Mouse (Mus musculus) CH12.LX (cell line): ENCODE results near the gene Fam13a. TPM values are rescaled to one million over a fixed set of nuclear protein-coding genes. Genes with fewer than 3 reads are reported as not detected.

ENCODE experiments used
- DNase-seq: peaks from one replicate; pipeline ENCODE4 v3.0.0-alpha.2; 2013; ENCODE audit errors: extremely low read depth
- H3K27ac ChIP-seq: 2 replicates; pipeline ENCODE4 v1.5.1; 2012; ENCODE audit warnings: low read depth, mild to moderate bottlenecking, control low read depth, moderate library complexity; ENCODE audit not compliant: insufficient read depth
- H3K27me3 ChIP-seq: replicated peaks from 2 replicates; pipeline ENCODE3; 2012; ENCODE audit warnings: inconsistent platforms
- H3K36me3 ChIP-seq, 2 experiments: replicated peaks in 1 of 2; 2 replicates each; pipeline versions ENCODE3 to v1.6.1; 2012; ENCODE audit warnings: inconsistent platforms in 1 of 2, low read length in 1 of 2, mild to moderate bottlenecking in 1 of 2, mixed read lengths in 1 of 2, moderate library complexity in 1 of 2; ENCODE audit not compliant: control insufficient read depth in 1 of 2, insufficient read depth in 1 of 2
- H3K4me1 ChIP-seq, 2 experiments: 2 replicates each; pipeline ENCODE4 v1.6.1; 2012; ENCODE audit warnings: inconsistent platforms in 1 of 2, moderate library complexity in 1 of 2; ENCODE audit not compliant: insufficient read depth in 2 of 2, control insufficient read depth in 1 of 2
- H3K4me2 ChIP-seq: 2 replicates; pipeline ENCODE4 v1.6.1; 2012; ENCODE audit warnings: low read depth, mild to moderate bottlenecking, control low read depth; ENCODE audit not compliant: poor library complexity, insufficient read depth, severe bottlenecking
- H3K4me3 ChIP-seq, 3 experiments: fragments of 150-350 bp in 1 of 3; sonication (generic) in 1 of 3; replicated peaks in 1 of 3; 2 replicates each; pipeline versions ENCODE3 to v1.5.1; 2011 to 2012; ENCODE audit warnings: low read depth in 2 of 3, low read length in 2 of 3, mild to moderate bottlenecking in 2 of 3, moderate library complexity in 2 of 3, control low read depth in 1 of 3, improper control_type of control experiment in 1 of 3, inconsistent platforms in 1 of 3, mixed read lengths in 1 of 3; ENCODE audit not compliant: poor library complexity in 1 of 3
- H3K79me2 ChIP-seq: replicated peaks from 2 replicates; pipeline ENCODE4 v1.6.1; 2012; ENCODE audit warnings: mild to moderate bottlenecking, moderate library complexity; ENCODE audit not compliant: control insufficient read depth, poor library complexity, insufficient read depth, severe bottlenecking; ENCODE audit errors: extremely low read depth
- H3K9ac ChIP-seq: 2 replicates; pipeline ENCODE4 v1.6.1; 2012; ENCODE audit warnings: low read depth, mild to moderate bottlenecking, control low read depth, moderate library complexity; ENCODE audit not compliant: insufficient read depth
- H3K9me3 ChIP-seq: replicated peaks from 2 replicates; pipeline ENCODE3; 2012; ENCODE audit warnings: low read length, inconsistent platforms, mixed read lengths
- BHLHE40 ChIP-seq: IDR thresholded peaks from 2 replicates; pipeline ENCODE4 v1.6.1; 2011; ENCODE audit warnings: mild to moderate bottlenecking, low read depth, low read length, improper control_type of control experiment
- CHD1 ChIP-seq: IDR thresholded peaks from 2 replicates; pipeline ENCODE4 v1.6.1; 2012; ENCODE audit warnings: low read depth, low read length, improper control_type of control experiment, inconsistent platforms
- CHD2 ChIP-seq: IDR thresholded peaks from 2 replicates; pipeline ENCODE4 v1.6.1; 2011; ENCODE audit warnings: low read length, improper control_type of control experiment
- EP300 ChIP-seq: IDR thresholded peaks from 2 replicates; pipeline ENCODE4 v1.6.1; 2011; ENCODE audit warnings: low read length, improper control_type of control experiment
- GABPA ChIP-seq: IDR thresholded peaks from 2 replicates; pipeline ENCODE4 v1.6.1; 2012; ENCODE audit warnings: low read depth, low read length, improper control_type of control experiment, inconsistent platforms; ENCODE audit not compliant: insufficient replicate concordance
- HCFC1 ChIP-seq: IDR thresholded peaks from 2 replicates; pipeline ENCODE4 v1.6.1; 2012; ENCODE audit warnings: low read depth, mild to moderate bottlenecking, inconsistent platforms, low read length, improper control_type of control experiment
- JUN ChIP-seq: IDR thresholded peaks from 2 replicates; pipeline ENCODE4 v1.6.1; 2011; ENCODE audit warnings: low read depth, mild to moderate bottlenecking, low read length, improper control_type of control experiment, moderate library complexity; ENCODE audit not compliant: insufficient read depth
- JUND ChIP-seq: conservative IDR thresholded peaks from 2 replicates; pipeline ENCODE4 v1.6.1; 2011; ENCODE audit warnings: low read depth, low read length, improper control_type of control experiment
- KAT2A ChIP-seq: IDR thresholded peaks from 2 replicates; pipeline ENCODE4 v1.6.1; 2012; ENCODE audit warnings: low read length, improper control_type of control experiment, inconsistent platforms; ENCODE audit not compliant: insufficient replicate concordance
- MAFK ChIP-seq: IDR thresholded peaks from 2 replicates; pipeline ENCODE4 v1.6.1; 2011; ENCODE audit warnings: low read length, improper control_type of control experiment; ENCODE audit not compliant: insufficient replicate concordance
- MAZ ChIP-seq: IDR thresholded peaks from 2 replicates; pipeline ENCODE4 v1.6.1; 2012; ENCODE audit warnings: low read depth, mild to moderate bottlenecking, inconsistent platforms, low read length, improper control_type of control experiment, moderate library complexity
- MEF2A ChIP-seq: IDR thresholded peaks from 2 replicates; pipeline ENCODE4 v1.6.1; 2014; ENCODE audit warnings: low read depth, mild to moderate bottlenecking, inconsistent platforms, low read length, improper control_type of control experiment, borderline replicate concordance
- NRF1 ChIP-seq: IDR thresholded peaks from 2 replicates; pipeline ENCODE4 v1.6.1; 2014; ENCODE audit warnings: low read depth, mild to moderate bottlenecking, inconsistent platforms, low read length, improper control_type of control experiment, moderate library complexity
- PAX5 ChIP-seq: IDR thresholded peaks from 2 replicates; pipeline ENCODE4 v1.6.1; 2012; ENCODE audit warnings: low read length, inconsistent platforms, mixed read lengths
- POLR2A ChIP-seq: IDR thresholded peaks from 2 replicates; pipeline ENCODE4 v1.6.1; 2011; ENCODE audit warnings: low read depth, mild to moderate bottlenecking, improper control_type of control experiment, low read length
- POLR2AphosphoS2 ChIP-seq: IDR thresholded peaks from 2 replicates; pipeline ENCODE4 v1.6.1; 2011; ENCODE audit warnings: low read depth, low read length, improper control_type of control experiment
- RAD21 ChIP-seq: IDR thresholded peaks from 2 replicates; pipeline ENCODE4 v1.6.1; 2011; ENCODE audit warnings: low read depth, mild to moderate bottlenecking, low read length, improper control_type of control experiment, moderate library complexity
- RCOR1 ChIP-seq: conservative IDR thresholded peaks from 2 replicates; pipeline ENCODE4 v1.6.1; 2012; ENCODE audit warnings: low read depth, mild to moderate bottlenecking, inconsistent platforms, low read length, improper control_type of control experiment
- SIN3A ChIP-seq: IDR thresholded peaks from 2 replicates; pipeline ENCODE4 v1.6.1; 2012; ENCODE audit warnings: low read length, improper control_type of control experiment, inconsistent platforms
- TCF12 ChIP-seq: IDR thresholded peaks from 2 replicates; pipeline ENCODE4 v1.6.1; 2014; ENCODE audit warnings: low read depth, mild to moderate bottlenecking, inconsistent platforms, low read length, improper control_type of control experiment
- UBTF ChIP-seq: IDR thresholded peaks from 2 replicates; pipeline ENCODE4 v1.6.1; 2012; ENCODE audit warnings: low read depth, mild to moderate bottlenecking, inconsistent platforms, low read length, improper control_type of control experiment, moderate library complexity
- USF1 ChIP-seq: IDR thresholded peaks from 2 replicates; pipeline ENCODE4 v1.6.1; 2014; ENCODE audit warnings: low read depth, mild to moderate bottlenecking, inconsistent platforms, low read length, improper control_type of control experiment
- USF2 ChIP-seq: conservative IDR thresholded peaks from 2 replicates; pipeline ENCODE4 v1.6.1; 2011; ENCODE audit warnings: low read depth, low read length, improper control_type of control experiment
- ZC3H11A ChIP-seq: IDR thresholded peaks from 2 replicates; pipeline ENCODE4 v1.6.1; 2012; ENCODE audit warnings: low read depth, mild to moderate bottlenecking, inconsistent platforms, low read length, improper control_type of control experiment
- dilution Hi-C: fragments of 300-500 bp; cut with MboI; formaldehyde crosslinking; loops from 2 replicates; pipeline ENCODE4 v1.14.3; 2020; ENCODE audit warnings: low sequenced_read_pairs; ENCODE audit not compliant: extremely low pct_unique_long_range_greater_than_20kb, extremely low pct_ligation_motif_present
- in situ Hi-C: fragments of 300-500 bp; cut with MboI; formaldehyde crosslinking; loops from 3 replicates; pipeline ENCODE4 v1.14.3; 2019; ENCODE audit warnings: low sequenced_read_pairs, low pct_ligation_motif_present, low pct_unique_long_range_greater_than_20kb, mixed read lengths
- polyA plus RNA-seq: library from polyadenylated mRNA; unstranded; fragments of >175 nt; gene quantifications from 2 replicates; pipeline ENCODE4 v1.2.1, GENCODE M21; 2012; ENCODE audit warnings: low read depth; ENCODE audit not compliant: insufficient read length
- total RNA-seq, 2 experiments: library from RNA; depleted of rRNA; stranded (reverse); fragments of 300-350 nt in 1 of 2; fragments of >200 nt in 1 of 2; gene quantifications; 2 replicates each; pipeline ENCODE4 v1.2.3; 2012 to 2014

The Fam13a gene
- total and polyA plus RNA-seq, 3 experiments = 0.17 to 0.21 TPM; not detected in 1

GRCm38 (mm10) chr6:58903171-58903570 is 121.2 kb downstream of the Fam13a start:
- no peaks in the 10 kb centered on the region for H3K27me3 ChIP-seq
- H3K4me2 ChIP-seq = no peak overlapping the region
- H3K4me3 ChIP-seq = no peak overlapping the region
- peaks cover 4% of the 10 kb centered on the region for H3K9me3 ChIP-seq
- DNase-seq = no peak
- H3K36me3 ChIP-seq = peaks cover 13 to 51% of the 10 kb centered on the region in 2 experiments
- no peak overlapping the region for H3K27ac ChIP-seq
- dilution Hi-C loops (no loop called here), in situ Hi-C loops (no loop called here)
- H3K79me2 ChIP-seq = no peaks in the 10 kb centered on the region
- no peak overlapping the region for H3K9ac ChIP-seq
- peaks cover 0 to 14% of the 10 kb centered on the region in 2 experiments; a peak in 2 of 4 replicates for H3K4me1 ChIP-seq
- TF ChIP-seq POLR2AphosphoS2 (no peak), JUN (no peak), MAFK (no peak), CHD2 (no peak)
- TF ChIP-seq, all 38 proteins: peak for 0

- in situ Hi-C loops = no loop called here
- H3K27me3 ChIP-seq = no peaks in the 10 kb centered on the region
- dilution Hi-C loops = no loop called here
- H3K4me1 ChIP-seq = peaks cover 0 to 14% of the 10 kb centered on the region in 2 experiments; a peak in 2 of 4 replicates
- no peak for TF ChIP-seq MAZ
- no peak for TF ChIP-seq JUN
- TF ChIP-seq POLR2AphosphoS2 = no peak
- TF ChIP-seq ZC3H11A = no peak
- no peak for TF ChIP-seq BHLHE40
- TF ChIP-seq NRF1 = no peak
- TF ChIP-seq EP300 = no peak
- no peak for TF ChIP-seq RCOR1
- TF ChIP-seq USF1 = no peak
- no peak for TF ChIP-seq KAT2A
- H3K9ac ChIP-seq = no peak overlapping the region
- no peaks in the 10 kb centered on the region for H3K9me3 ChIP-seq
- H3K79me2 ChIP-seq = no peaks in the 10 kb centered on the region
- no peak overlapping the region for H3K27ac ChIP-seq
- H3K4me2 ChIP-seq = no peak overlapping the region
- no peak for DNase-seq
- H3K36me3 ChIP-seq = peaks cover 5 to 51% of the 10 kb centered on the region in 2 experiments
- H3K4me3 ChIP-seq = no peak overlapping the region
Measured at GRCm38 (mm10) chr6:58900536-58900935, 123.8 kb downstream of the Fam13a start.

- no peaks in the 10 kb centered on the region for H3K27me3 ChIP-seq
- TF ChIP-seq UBTF (no peak), RCOR1 (no peak), PAX5 (no peak), HCFC1 (no peak), POLR2A (no peak), KAT2A (no peak), MEF2A (no peak), RAD21 (no peak), JUND (no peak), CHD1 (no peak), CHD2 (no peak), TCF12 (no peak), USF2 (no peak), GABPA (no peak), SIN3A (no peak)
- dilution Hi-C loops = no loop called here
- H3K79me2 ChIP-seq = no peaks in the 10 kb centered on the region
- in situ Hi-C loops = no loop called here
- no peak overlapping the region for H3K9ac ChIP-seq
- no peak for DNase-seq
- no peak overlapping the region for H3K4me3 ChIP-seq
- H3K4me1 ChIP-seq = peaks cover 0 to 14% of the 10 kb centered on the region in 2 experiments; a peak in 2 of 4 replicates
- H3K36me3 ChIP-seq = peaks cover 5 to 61% of the 10 kb centered on the region in 2 experiments
- H3K4me2 ChIP-seq = no peak overlapping the region
- no peaks in the 10 kb centered on the region for H3K9me3 ChIP-seq
- H3K27ac ChIP-seq = no peak overlapping the region
Measured at GRCm38 (mm10) chr6:58899076-58899475, 125.3 kb downstream of the Fam13a start.
